Mouse (Mus musculus): ENCODE data around the gene Strip1. TPM values are rescaled to one million over a fixed set of nuclear protein-coding genes. Genes with fewer than 3 reads are reported as not detected.

Strip1 gene
- polyA plus RNA-seq, 1 experiment from 2014 or later = 45.0 TPM

DNA sequence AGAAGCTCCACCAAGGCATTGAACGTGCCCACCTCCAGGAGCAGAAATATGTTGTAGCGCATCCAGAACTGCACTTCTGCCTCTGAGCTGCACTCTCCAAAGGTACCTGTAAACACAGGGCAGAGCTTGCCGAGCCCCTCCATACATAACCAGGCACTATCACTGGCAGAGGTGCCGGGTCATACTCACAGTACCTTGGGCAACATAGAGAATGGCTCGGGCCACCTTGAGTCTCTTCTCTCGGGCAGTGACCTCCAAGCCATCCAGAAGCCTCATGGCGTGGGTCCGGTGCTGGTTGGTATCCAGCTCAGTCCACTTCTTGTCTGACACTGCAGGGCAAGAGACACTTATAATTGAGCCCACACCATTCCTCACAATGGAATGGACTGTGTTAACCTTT, 4.7 kb downstream of the Strip1 start:
- no peaks in the 10 kb centered on the region for H3K9me3 ChIP-seq (replicated peaks)
- WGBS = 97% methylated on average over 8 of the region's 8 CpGs
- H3K4me3 ChIP-seq (replicated peaks) = no peak overlapping the region
- no peak overlapping the region for H3K4me2 ChIP-seq
- peaks cover 13% of the 10 kb centered on the region for H3K4me1 ChIP-seq
- H3K27me3 ChIP-seq = no peaks in the 10 kb centered on the region
- ATAC-seq (replicated peaks; ENCODE audit: low FRiP score) = no peak
- H3K36me3 ChIP-seq = peaks cover 76% of the 10 kb centered on the region
- H3K27ac ChIP-seq = no peak overlapping the region
- no peak overlapping the region for H3K9ac ChIP-seq

DNA sequence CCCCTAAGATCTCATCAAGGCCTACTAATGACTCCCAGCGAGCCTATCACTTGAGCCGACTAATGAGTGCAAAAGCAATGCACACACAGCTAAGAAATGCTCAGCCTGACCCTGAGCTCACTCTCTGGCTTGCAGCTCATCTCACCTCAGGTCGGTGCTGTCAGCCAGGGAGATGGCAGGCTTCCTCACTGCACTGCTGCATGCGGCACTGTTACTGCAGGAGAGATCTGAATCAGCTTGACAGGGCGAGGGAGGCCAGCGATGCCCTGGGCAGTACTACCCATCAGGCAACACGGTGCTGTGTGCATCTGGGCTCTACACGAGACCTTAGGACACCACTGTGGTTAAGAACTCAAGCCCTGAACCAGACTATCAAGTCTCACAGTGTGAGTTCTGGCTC, 6.0 kb downstream of the Strip1 start:
- Histone ChIP-seq H3K9me3 (replicated peaks) (no peaks in the 10 kb centered on the region), H3K4me1 (peaks cover 11% of the 10 kb centered on the region), H3K9ac (no peak overlapping the region), H3K4me3 (replicated peaks) (no peak overlapping the region), H3K27ac (no peak overlapping the region), H3K36me3 (peaks cover 88% of the 10 kb centered on the region), H3K27me3 (no peaks in the 10 kb centered on the region), H3K4me2 (no peak overlapping the region)
- no peak for ATAC-seq (replicated peaks; ENCODE audit: low FRiP score)
- 92% methylated on average over 8 of the region's 8 CpGs for WGBS

DNA sequence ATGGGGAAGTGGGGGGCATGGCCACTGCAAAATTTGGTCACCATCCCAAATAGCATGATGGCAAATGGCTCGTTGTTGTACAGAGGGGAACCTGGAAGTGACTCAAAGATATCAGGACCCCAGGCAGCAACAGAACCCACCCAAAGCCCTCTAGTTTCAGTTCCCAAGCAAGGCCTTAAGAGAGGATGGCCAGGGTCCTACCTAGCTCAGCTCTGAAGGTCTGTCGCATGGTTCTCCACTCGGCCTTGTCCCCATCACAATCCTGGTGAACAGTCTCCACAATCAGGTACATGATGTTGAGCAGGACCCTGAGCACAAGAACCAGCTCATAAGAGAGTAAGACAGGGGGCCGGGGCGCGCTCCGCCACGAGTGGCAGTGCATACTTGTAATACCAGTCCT, 7.1 kb downstream of the Strip1 start:
- no peak overlapping the region for H3K27ac ChIP-seq
- no peak overlapping the region for H3K4me2 ChIP-seq
- 0 out of 2 replicates have a peak, but pooled peaks cover 1% of the 10 kb centered on the region for H3K4me1 ChIP-seq
- no peak for ATAC-seq (replicated peaks; ENCODE audit: low FRiP score)
- no peak overlapping the region for H3K4me3 ChIP-seq (replicated peaks)
- H3K36me3 ChIP-seq = peaks cover 94% of the 10 kb centered on the region
- no peaks in the 10 kb centered on the region for H3K27me3 ChIP-seq
- WGBS = 96% methylated on average over 8 of the region's 8 CpGs
- H3K9me3 ChIP-seq (replicated peaks) = no peaks in the 10 kb centered on the region
- no peak overlapping the region for H3K9ac ChIP-seq

DNA sequence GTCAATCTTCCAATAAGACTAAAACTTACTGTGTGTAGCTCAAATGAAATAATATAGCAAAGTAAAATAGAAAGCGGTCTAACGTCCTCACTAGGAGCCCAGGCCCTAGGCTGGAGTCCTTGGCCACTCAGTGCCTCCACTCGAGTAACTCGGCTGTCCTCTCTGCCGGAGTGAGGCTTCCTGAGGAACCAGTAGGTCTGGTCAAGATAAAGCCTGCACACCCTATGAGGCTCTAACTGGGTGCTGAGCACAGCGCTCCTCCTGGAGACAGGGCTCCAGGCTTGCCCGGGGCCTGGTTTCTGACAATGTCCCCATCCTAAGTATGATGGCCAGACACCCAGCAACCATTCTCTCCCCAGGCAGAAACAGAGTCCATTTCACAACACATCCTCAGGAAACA, 9.0 kb downstream of the Strip1 start:
- H3K36me3 ChIP-seq = peaks cover 97% of the 10 kb centered on the region
- H3K4me2 ChIP-seq = no peak overlapping the region
- H3K27me3 ChIP-seq = no peaks in the 10 kb centered on the region
- no peaks in the 10 kb centered on the region for H3K4me1 ChIP-seq
- no peak overlapping the region for H3K4me3 ChIP-seq (replicated peaks)
- ATAC-seq (replicated peaks; ENCODE audit: low FRiP score) = no peak
- no peak overlapping the region for H3K27ac ChIP-seq
- 94% methylated on average over 7 of the region's 7 CpGs for WGBS
- H3K9me3 ChIP-seq (replicated peaks) = no peaks in the 10 kb centered on the region
- no peak overlapping the region for H3K9ac ChIP-seq

DNA sequence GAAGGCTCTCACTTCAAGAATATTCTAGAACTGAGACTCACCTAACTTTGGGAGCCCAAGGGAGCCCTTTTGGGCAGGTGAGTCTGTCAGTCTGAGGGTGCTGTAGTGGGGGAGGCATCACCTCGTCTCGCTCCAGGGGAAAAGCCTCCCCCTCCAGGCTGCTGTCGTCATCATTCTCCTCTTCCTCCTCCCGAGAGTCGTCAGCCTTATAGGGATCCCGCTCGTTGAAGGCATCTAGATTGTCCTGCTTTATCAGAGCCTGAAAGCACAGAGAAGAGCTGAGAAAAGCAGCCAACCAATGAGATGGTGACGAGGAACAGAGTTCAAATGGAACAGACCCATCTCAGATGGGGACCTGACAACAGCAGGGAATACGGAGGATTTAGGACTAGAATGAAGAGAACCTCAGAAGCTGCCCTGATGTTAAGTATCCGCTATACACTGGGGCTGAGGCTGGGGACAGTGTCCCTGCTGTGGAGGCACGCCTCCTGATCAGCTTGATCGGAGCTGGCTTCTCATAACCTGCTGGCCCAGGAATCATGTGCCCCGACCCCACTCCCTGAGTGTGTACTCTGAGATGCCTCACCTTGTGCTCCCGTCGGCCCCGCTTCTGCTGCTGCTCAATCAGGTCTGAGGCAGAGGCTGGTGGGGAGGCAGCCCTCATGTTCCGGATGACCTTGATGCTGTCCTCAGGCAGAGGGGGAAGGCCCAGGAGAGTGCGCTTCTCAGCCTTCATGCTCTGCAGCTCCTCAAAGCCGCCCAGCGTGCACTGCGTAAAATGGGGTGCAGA, 10.0 kb downstream of the Strip1 start:
- no peak for ATAC-seq (replicated peaks; ENCODE audit: low FRiP score)
- Histone ChIP-seq H3K4me2 (no peak overlapping the region), H3K9me3 (replicated peaks) (no peaks in the 10 kb centered on the region), H3K27me3 (no peaks in the 10 kb centered on the region), H3K36me3 (peaks cover 97% of the 10 kb centered on the region), H3K4me1 (no peaks in the 10 kb centered on the region), H3K4me3 (replicated peaks) (no peak overlapping the region), H3K27ac (no peak overlapping the region), H3K9ac (no peak overlapping the region)
- 87% methylated on average over 21 of the region's 21 CpGs for WGBS

DNA sequence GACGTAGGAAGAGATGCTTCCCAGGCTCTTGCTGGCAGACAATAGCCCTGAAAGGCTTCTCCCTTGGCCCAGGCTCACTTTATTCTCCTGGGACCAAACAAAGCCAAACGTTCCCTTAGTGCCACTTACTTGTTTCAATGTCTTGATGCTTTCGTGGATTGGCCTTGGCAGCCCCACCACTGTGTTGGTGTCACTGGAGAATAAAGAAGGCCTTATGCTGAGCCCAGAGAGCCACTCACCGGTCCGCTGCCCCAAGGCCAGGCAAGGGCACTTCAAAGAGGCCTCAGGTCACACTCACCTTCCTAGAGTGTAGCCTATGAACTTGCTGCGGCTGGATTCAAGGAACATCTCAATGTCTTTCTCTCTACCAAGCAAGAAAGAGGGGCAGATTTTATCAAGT, 11.6 kb downstream of the Strip1 start:
- Histone ChIP-seq H3K9me3 (replicated peaks) (no peaks in the 10 kb centered on the region), H3K27ac (no peak overlapping the region), H3K9ac (no peak overlapping the region), H3K4me1 (no peaks in the 10 kb centered on the region), H3K36me3 (peaks cover 97% of the 10 kb centered on the region), H3K4me2 (no peak overlapping the region), H3K27me3 (no peaks in the 10 kb centered on the region), H3K4me3 (replicated peaks) (no peak overlapping the region)
- ATAC-seq (replicated peaks; ENCODE audit: low FRiP score) = no peak
- 90% methylated on average over 6 of the region's 6 CpGs for WGBS

DNA sequence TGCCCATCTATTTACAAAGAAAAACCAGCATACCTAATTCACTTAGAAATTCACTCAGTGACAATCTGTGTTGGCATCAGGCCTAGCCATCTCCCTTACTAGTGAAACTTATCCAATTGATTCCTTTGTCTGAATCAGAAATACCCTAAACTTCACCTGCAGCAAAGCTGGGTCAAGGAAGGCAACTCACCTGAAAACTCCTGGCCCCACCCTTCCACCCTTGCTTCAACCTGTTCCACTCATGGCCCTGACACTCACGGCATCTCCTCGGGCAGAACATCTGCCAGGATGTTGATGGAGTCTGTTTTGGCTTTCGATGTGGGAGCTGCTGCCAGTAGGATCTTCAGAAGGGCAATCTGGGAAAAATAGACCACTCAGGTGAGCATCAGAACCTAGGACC, 13.7 kb downstream of the Strip1 start:
- WGBS = 98% methylated on average over 3 of the region's 3 CpGs
- H3K9me3 ChIP-seq (replicated peaks) = no peaks in the 10 kb centered on the region
- H3K36me3 ChIP-seq = peaks cover 97% of the 10 kb centered on the region
- peaks cover 4% of the 10 kb centered on the region; the same call in 1 of the 2 replicates for H3K4me1 ChIP-seq
- no peaks in the 10 kb centered on the region for H3K27me3 ChIP-seq
- no peak overlapping the region for H3K4me3 ChIP-seq (replicated peaks)
- H3K4me2 ChIP-seq = no peak overlapping the region
- ATAC-seq (replicated peaks; ENCODE audit: low FRiP score) = no peak
- no peak overlapping the region for H3K9ac ChIP-seq
- H3K27ac ChIP-seq = no peak overlapping the region

DNA sequence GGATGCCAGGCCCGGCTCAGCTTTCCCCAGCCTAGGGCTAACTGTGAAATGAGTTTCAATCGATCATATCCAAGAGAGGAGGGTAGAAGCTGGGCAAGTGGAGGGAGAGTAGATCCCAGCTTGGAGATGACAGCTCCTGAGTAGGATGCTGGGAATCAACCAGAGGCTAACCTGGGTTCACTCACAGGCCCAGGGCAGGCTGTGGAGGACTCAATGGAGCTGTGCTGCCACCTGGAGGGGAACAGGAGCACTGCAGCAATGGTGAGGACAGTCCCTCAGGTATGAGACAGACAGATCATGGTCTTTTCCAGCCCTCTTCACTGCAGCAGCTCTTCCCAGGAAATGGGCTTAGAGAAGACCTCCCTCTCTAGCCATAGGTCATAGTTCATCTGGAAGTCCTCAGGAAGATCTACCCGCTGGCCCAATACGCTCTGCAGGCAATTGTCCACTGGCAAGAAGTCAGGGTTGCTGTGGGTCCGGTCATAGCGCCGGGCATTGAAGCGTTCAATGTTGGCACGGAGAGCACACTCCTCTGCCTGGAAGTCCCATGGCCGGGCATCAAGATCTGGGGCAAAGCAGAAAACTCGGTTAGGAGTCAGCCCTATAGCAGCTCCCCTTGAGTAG, 18.5 kb downstream of the Strip1 start:
- Histone ChIP-seq H3K36me3 (peaks cover 64% of the 10 kb centered on the region), H3K27ac (no peak overlapping the region), H3K27me3 (no peaks in the 10 kb centered on the region), H3K4me3 (replicated peaks) (no peak overlapping the region), H3K4me1 (peaks cover 16% of the 10 kb centered on the region), H3K9me3 (replicated peaks) (no peaks in the 10 kb centered on the region), H3K9ac (no peak overlapping the region), H3K4me2 (no peak overlapping the region)
- 88% methylated on average over 11 of the region's 11 CpGs for WGBS
- peak; percentile 41; the same call in 1 of the 2 replicates for ATAC-seq (replicated peaks; ENCODE audit: low FRiP score)

DNA sequence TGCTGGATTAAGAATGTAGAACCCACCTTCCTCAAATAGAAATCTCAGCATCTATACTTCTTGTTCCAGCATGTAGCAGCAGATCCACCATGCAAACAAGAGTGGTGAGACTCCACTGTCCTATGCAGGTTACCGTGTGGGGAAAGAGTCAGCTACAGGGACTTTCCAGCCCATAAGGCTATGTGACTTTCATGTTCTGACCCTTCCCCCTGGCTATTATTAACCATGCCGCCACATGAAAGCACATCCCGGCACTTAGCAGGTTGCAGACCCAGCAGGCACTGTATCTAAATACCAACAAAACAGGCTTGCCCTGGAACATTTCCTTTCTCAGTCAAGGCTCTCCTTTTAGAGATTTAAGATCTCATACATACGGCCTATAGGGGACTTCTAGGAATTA, 20.1 kb downstream of the Strip1 start:
- WGBS = 51% methylated on average over 4 of the region's 4 CpGs
- peaks cover 16% of the 10 kb centered on the region for H3K4me1 ChIP-seq
- no peak overlapping the region for H3K27ac ChIP-seq
- no peaks in the 10 kb centered on the region for H3K9me3 ChIP-seq (replicated peaks)
- peaks cover 48% of the 10 kb centered on the region for H3K36me3 ChIP-seq
- H3K4me3 ChIP-seq (replicated peaks) = no peak overlapping the region
- no peak overlapping the region for H3K9ac ChIP-seq
- no peaks in the 10 kb centered on the region for H3K27me3 ChIP-seq
- no peak for ATAC-seq (replicated peaks; ENCODE audit: low FRiP score)
- H3K4me2 ChIP-seq = no peak overlapping the region

DNA sequence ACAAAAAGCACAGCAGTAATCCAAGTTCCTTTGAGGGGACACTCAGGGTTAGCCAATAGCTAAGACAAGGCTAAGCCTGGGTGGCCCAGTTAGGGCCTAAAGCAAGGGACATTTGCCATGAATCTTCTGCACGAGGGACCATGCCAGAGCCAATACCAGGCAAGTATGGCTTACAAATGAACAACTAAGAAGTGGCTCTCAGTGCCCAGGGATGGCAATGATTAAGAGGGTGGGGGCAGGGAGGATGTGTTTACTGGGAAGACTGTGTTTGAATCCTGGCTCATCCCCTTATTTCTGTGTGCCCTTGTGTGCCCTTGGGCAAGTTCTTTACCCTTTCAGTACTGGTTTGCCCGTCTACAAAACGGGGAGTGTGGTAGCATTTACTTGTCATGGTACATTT, 22.1 kb downstream of the Strip1 start:
- Histone ChIP-seq H3K27me3 (peaks cover 7% of the 10 kb centered on the region), H3K4me2 (no peak overlapping the region), H3K36me3 (peaks cover 27% of the 10 kb centered on the region), H3K27ac (no peak overlapping the region), H3K9me3 (replicated peaks) (no peaks in the 10 kb centered on the region), H3K4me3 (replicated peaks) (no peak overlapping the region), H3K4me1 (peaks cover 16% of the 10 kb centered on the region), H3K9ac (no peak overlapping the region)
- no peak for ATAC-seq (replicated peaks; ENCODE audit: low FRiP score)
- 48% methylated on average over 3 of the region's 3 CpGs for WGBS

DNA sequence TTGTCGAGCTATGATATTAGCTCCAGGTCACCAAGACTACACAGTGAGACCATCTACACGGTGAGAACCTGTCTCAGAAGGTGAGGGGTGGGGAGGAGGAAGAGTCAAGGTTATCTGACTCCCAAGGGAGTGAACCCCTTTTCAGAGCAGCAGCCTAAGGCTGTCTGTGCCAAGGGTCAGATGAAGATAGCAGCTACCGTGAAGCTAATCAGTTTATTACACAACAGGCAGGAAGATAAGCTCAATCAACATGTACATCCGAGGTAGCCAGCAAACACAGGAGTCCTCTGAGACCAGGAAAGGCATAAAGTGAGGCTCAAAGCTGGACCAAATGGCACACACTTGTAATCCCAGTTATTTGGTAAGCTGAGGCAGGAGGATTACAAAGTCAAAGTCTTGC, 22.7 kb downstream of the Strip1 start:
- Histone ChIP-seq H3K9me3 (replicated peaks) (no peaks in the 10 kb centered on the region), H3K27me3 (peaks cover 13% of the 10 kb centered on the region), H3K4me3 (replicated peaks) (no peak overlapping the region), H3K4me2 (no peak overlapping the region), H3K27ac (no peak overlapping the region), H3K36me3 (peaks cover 22% of the 10 kb centered on the region), H3K9ac (no peak overlapping the region), H3K4me1 (peaks cover 15% of the 10 kb centered on the region)
- no peak for ATAC-seq (replicated peaks; ENCODE audit: low FRiP score)
- WGBS = 62% methylated on average over 4 of the region's 4 CpGs

DNA sequence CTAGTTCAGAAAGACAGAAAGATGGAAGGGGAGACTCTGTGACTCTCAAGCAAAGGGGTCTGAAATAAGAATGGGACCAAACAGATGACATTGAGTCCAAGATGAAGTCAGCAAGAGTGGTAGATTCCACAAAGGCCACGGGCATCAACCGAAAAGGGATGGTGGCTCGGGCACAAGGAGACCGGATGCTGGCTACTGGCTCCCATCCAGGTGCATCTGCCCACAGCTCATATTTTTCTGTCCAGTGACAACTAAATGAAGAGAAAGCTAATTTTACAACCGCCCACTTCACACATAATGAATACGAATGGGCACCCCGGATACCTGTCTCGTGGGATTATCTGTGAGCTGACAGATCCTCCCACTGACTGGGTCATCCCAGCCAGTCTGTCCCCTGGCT, 24.3 kb downstream of the Strip1 start:
- Histone ChIP-seq H3K9ac (no peak overlapping the region), H3K4me1 (peaks cover 13% of the 10 kb centered on the region), H3K27me3 (peaks cover 23% of the 10 kb centered on the region), H3K36me3 (peaks cover 6% of the 10 kb centered on the region), H3K4me2 (no peak overlapping the region), H3K4me3 (replicated peaks) (no peak overlapping the region), H3K27ac (no peak overlapping the region), H3K9me3 (replicated peaks) (no peaks in the 10 kb centered on the region)
- WGBS = 79% methylated on average over 8 of the region's 8 CpGs
- no peak for ATAC-seq (replicated peaks; ENCODE audit: low FRiP score)

All from kidney, embryonic 15.5 days (tissue).